Mouse (Mus musculus) activated CD4-positive, CD25-positive, alpha-beta regulatory T cell (primary cell): ENCODE results near the gene Nav2. TPM values are rescaled to one million over a fixed set of nuclear protein-coding genes. Genes with fewer than 3 reads are reported as not detected.

Experiments used
- polyA plus RNA-seq, 2 experiments: library from polyadenylated mRNA; unstranded; fragments of 100-300 nt; shearing (Covaris generic); gene quantifications; one replicate each; pipeline ENCODE4 v1.2.1; 2017

The Nav2 gene
- polyA plus RNA-seq: 10 to 100 TPM in 1 of 2 experiments, 1 to 10 TPM in 1; 8.7 to 20.9 TPM

GRCm38 (mm10) chr7:48908521-48909341 is at the start of gene Nav2:
Gene Nav2 (plus strand): TSS chr7:48908716.

GRCm38 (mm10) chr7:48881486-48881885 is 27.0 kb upstream of the Nav2 start, which contains the start of gene E2f8:
Gene E2f8 (minus strand): TSS chr7:48881596.

GRCm38 (mm10) chr7:49636491-49637115 is 728.1 kb downstream of the Nav2 start, which contains the start of gene Dbx1:
Gene Dbx1 (minus strand): TSS chr7:49636849.

Other genes starting within 250 kb of the Nav2 start
- gene Zdhhc13, start 119.7 kb upstream of the Nav2 start, polyA plus RNA-seq: 10 to 100 TPM; 27.6 to 36.0 TPM
- not detected for gene Csrp3, start 60.7 kb upstream of the Nav2 start, polyA plus RNA-seq
- 1 to 10 TPM; 2.1 to 5.9 TPM for gene E2f8, start 27.1 kb upstream of the Nav2 start, polyA plus RNA-seq